Mouse (Mus musculus) lung, adult 2 months (tissue): Measurements from ENCODE around the gene Pde10a.

Experiments
- CTCF ChIP-seq: fragments of 200-500 bp; IDR thresholded peaks from 2 replicates; pipeline ENCODE4 v1.5.1; 2011; ENCODE audit warnings: mild to moderate bottlenecking, low read length, control low read depth; ENCODE audit not compliant: insufficient read depth
- POLR2A ChIP-seq: fragments of 200-500 bp; IDR thresholded peaks from 2 replicates; pipeline ENCODE4 v1.6.1; 2011; ENCODE audit warnings: low read depth, mild to moderate bottlenecking, control low read depth, low read length, borderline replicate concordance; ENCODE audit errors: extremely low read depth

GRCm38 (mm10) chr17:8802161-8802888, 277.2 kb downstream of the Pde10a start:
- TF ChIP-seq POLR2A (no peak), CTCF (no peak)
